Mouse (Mus musculus) stomach, embryonic 15.5 days (tissue): ENCODE measurements around the gene Pdcd1lg2. TPM values are rescaled to one million over a fixed set of nuclear protein-coding genes. Genes with fewer than 3 reads are reported as not detected.

Experiments
- ATAC-seq: fragments of 200-750 bp; cut with Nextera tagmentation; 2 replicates; pipeline ENCODE4 v1.8.0; 2017; ENCODE audit warnings: low read depth, moderate number of reproducible peaks, moderate TSS enrichment; ENCODE audit not compliant: insufficient read depth, low FRiP score
- H3K27ac ChIP-seq: fragments of 300-500 bp; sonication (generic); 2 replicates; pipeline ENCODE4 v1.5.1; 2015; ENCODE audit warnings: mild to moderate bottlenecking, inconsistent platforms
- H3K27me3 ChIP-seq: fragments of 300-500 bp; sonication (generic); replicated peaks from 2 replicates; pipeline ENCODE4 v1.6.1; 2015; ENCODE audit warnings: inconsistent platforms
- H3K36me3 ChIP-seq: fragments of 300-500 bp; sonication (generic); 2 replicates; pipeline ENCODE4 v1.6.1; 2015; ENCODE audit warnings: inconsistent platforms
- H3K4me1 ChIP-seq: fragments of 300-500 bp; sonication (generic); 2 replicates; pipeline ENCODE4 v1.6.1; 2015; ENCODE audit warnings: inconsistent platforms
- H3K4me2 ChIP-seq: fragments of 300-500 bp; sonication (generic); 2 replicates; pipeline ENCODE4 v1.6.1; 2015; ENCODE audit warnings: mild to moderate bottlenecking, inconsistent platforms
- H3K4me3 ChIP-seq: fragments of 300-500 bp; sonication (generic); replicated peaks from 2 replicates; pipeline ENCODE4 v1.5.1; 2015; ENCODE audit warnings: inconsistent platforms
- H3K9ac ChIP-seq: fragments of 300-500 bp; sonication (generic); 2 replicates; pipeline ENCODE4 v1.6.1; 2015; ENCODE audit warnings: inconsistent platforms
- H3K9me3 ChIP-seq: fragments of 300-500 bp; sonication (generic); 2 replicates; pipeline ENCODE4 v1.6.1; 2016; ENCODE audit warnings: inconsistent platforms
- WGBS: fragments of 180-500 bp; shearing (Covaris S2); methylation state at CpG from one replicate; pipeline ENCODE4 v1.1.7; 2015; 5-methylcytosine and 5-hydroxymethylcytosine counted together
- polyA plus RNA-seq: library from polyadenylated mRNA; unstranded; fragments of >200 nt; fragmentation: Nextera tagmentation; extraction: Ambion mirVana; gene quantifications from 2 replicates; pipeline ENCODE4 v1.2.1, GENCODE M21; 2015

Pdcd1lg2 gene
- polyA plus RNA-seq, 1 experiment from 2014 or later = not detected

GRCm38 (mm10) chr19:29370545-29371283 lies 40.0 kb upstream of the Pdcd1lg2 start:
- Histone ChIP-seq H3K9me3 (no peaks in the 10 kb centered on the region), H3K36me3 (no peaks in the 10 kb centered on the region), H3K9ac (no peak overlapping the region), H3K4me1 (no peaks in the 10 kb centered on the region), H3K27me3 (no peaks in the 10 kb centered on the region), H3K4me3 (no peak overlapping the region), H3K27ac (no peak overlapping the region), H3K4me2 (no peak overlapping the region)
- ATAC-seq = no peak
- 76% methylated on average over 7 of the region's 7 CpGs for WGBS

GRCm38 (mm10) chr19:29371284-29372081 lies 39.2 kb upstream of the Pdcd1lg2 start:
- ATAC-seq = no peak
- Histone ChIP-seq H3K4me3 (peak overlapping the region; percentile 23), H3K36me3 (no peaks in the 10 kb centered on the region), H3K27me3 (no peaks in the 10 kb centered on the region), H3K4me1 (no peaks in the 10 kb centered on the region), H3K4me2 (peak overlapping the region; percentile 43), H3K9me3 (no peaks in the 10 kb centered on the region), H3K27ac (peak overlapping the region; percentile 48; the same call in 1 of the 2 replicates), H3K9ac (no peak overlapping the region)
- WGBS = 50% methylated on average over 18 of the region's 18 CpGs

- H3K36me3 ChIP-seq = no peaks in the 10 kb centered on the region
- peak overlapping the region; percentile 23 for H3K4me3 ChIP-seq
- WGBS = 41% methylated on average over 4 of the region's 4 CpGs
- H3K4me2 ChIP-seq = peak overlapping the region; percentile 43
- H3K9ac ChIP-seq = no peak overlapping the region
- no peaks in the 10 kb centered on the region for H3K4me1 ChIP-seq
- ATAC-seq = no peak
- H3K9me3 ChIP-seq = no peaks in the 10 kb centered on the region
- no peaks in the 10 kb centered on the region for H3K27me3 ChIP-seq
- H3K27ac ChIP-seq = peak overlapping the region; percentile 48; the same call in 1 of the 2 replicates
These were observed 38.6 kb upstream of the Pdcd1lg2 start for GRCm38 (mm10) chr19:29372138-29372537.

GRCm38 (mm10) chr19:29372621-29373020 lies 38.1 kb upstream of the Pdcd1lg2 start:
- Histone ChIP-seq H3K27ac (0 out of 2 replicates have a peak overlapping the region, but pooled peaks have one; percentile 48), H3K4me2 (peak overlapping the region; percentile 43; the same call in 1 of the 2 replicates), H3K27me3 (no peaks in the 10 kb centered on the region), H3K4me3 (no peak overlapping the region), H3K4me1 (no peaks in the 10 kb centered on the region), H3K9ac (no peak overlapping the region), H3K9me3 (no peaks in the 10 kb centered on the region), H3K36me3 (no peaks in the 10 kb centered on the region)
- ATAC-seq = no peak
- WGBS = 84% methylated on average over 3 of the region's 3 CpGs

GRCm38 (mm10) chr19:29373438-29373837 lies 37.3 kb upstream of the Pdcd1lg2 start:
- ATAC-seq = no peak

GRCm38 (mm10) chr19:29374947-29375346 lies 35.8 kb upstream of the Pdcd1lg2 start:
- ATAC-seq = no peak
- Histone ChIP-seq H3K9me3 (no peaks in the 10 kb centered on the region), H3K27ac (no peak overlapping the region), H3K4me3 (no peak overlapping the region), H3K4me1 (no peaks in the 10 kb centered on the region), H3K27me3 (no peaks in the 10 kb centered on the region), H3K36me3 (no peaks in the 10 kb centered on the region), H3K9ac (no peak overlapping the region), H3K4me2 (no peak overlapping the region)
- WGBS = 85% methylated on average over 9 of the region's 9 CpGs

More at GRCm38 (mm10) chr19:29373438-29373837, 37.3 kb upstream of the Pdcd1lg2 start:
- H3K27me3 ChIP-seq = no peaks in the 10 kb centered on the region
- H3K9ac ChIP-seq = no peak overlapping the region
- H3K27ac ChIP-seq = no peak overlapping the region
- H3K4me1 ChIP-seq = no peaks in the 10 kb centered on the region
- H3K4me3 ChIP-seq = no peak overlapping the region
- no peaks in the 10 kb centered on the region for H3K9me3 ChIP-seq
- 54% methylated on average over 11 of the region's 11 CpGs for WGBS
- peak overlapping the region; percentile 32; the same call in 1 of the 2 replicates for H3K4me2 ChIP-seq
- no peaks in the 10 kb centered on the region for H3K36me3 ChIP-seq

GRCm38 (mm10) chr19:29376382-29376781 lies 34.3 kb upstream of the Pdcd1lg2 start:
- H3K9ac ChIP-seq = no peak overlapping the region
- H3K27ac ChIP-seq = no peak overlapping the region
- no peak overlapping the region for H3K4me2 ChIP-seq
- no peak for ATAC-seq
- no peaks in the 10 kb centered on the region for H3K36me3 ChIP-seq
- no peaks in the 10 kb centered on the region for H3K4me1 ChIP-seq
- H3K9me3 ChIP-seq = no peaks in the 10 kb centered on the region
- no peak overlapping the region for H3K4me3 ChIP-seq
- H3K27me3 ChIP-seq = no peaks in the 10 kb centered on the region
- 79% methylated on average over 3 of the region's 3 CpGs for WGBS

GRCm38 (mm10) chr19:29379839-29380603 lies 30.7 kb upstream of the Pdcd1lg2 start:
- Histone ChIP-seq H3K9me3 (no peaks in the 10 kb centered on the region), H3K4me3 (no peak overlapping the region), H3K4me1 (no peaks in the 10 kb centered on the region), H3K27ac (no peak overlapping the region), H3K27me3 (no peaks in the 10 kb centered on the region), H3K4me2 (no peak overlapping the region), H3K36me3 (no peaks in the 10 kb centered on the region), H3K9ac (no peak overlapping the region)
- ATAC-seq = no peak
- WGBS = 79% methylated on average over 14 of the region's 14 CpGs

GRCm38 (mm10) chr19:29383368-29383767 lies 27.4 kb upstream of the Pdcd1lg2 start:
- Histone ChIP-seq H3K4me2 (no peak overlapping the region), H3K27ac (no peak overlapping the region), H3K4me1 (no peaks in the 10 kb centered on the region), H3K27me3 (no peaks in the 10 kb centered on the region), H3K9me3 (no peaks in the 10 kb centered on the region), H3K36me3 (no peaks in the 10 kb centered on the region), H3K4me3 (no peak overlapping the region), H3K9ac (no peak overlapping the region)
- 90% methylated on average over 5 of the region's 5 CpGs for WGBS
- no peak for ATAC-seq

- H3K27me3 ChIP-seq = no peaks in the 10 kb centered on the region
- no peak overlapping the region for H3K9ac ChIP-seq
- no peaks in the 10 kb centered on the region for H3K36me3 ChIP-seq
- no peak overlapping the region for H3K4me3 ChIP-seq
- no peak overlapping the region for H3K27ac ChIP-seq
- H3K9me3 ChIP-seq = no peaks in the 10 kb centered on the region
- no peak for ATAC-seq
- 84% methylated on average over 9 of the region's 9 CpGs for WGBS
- no peak overlapping the region for H3K4me2 ChIP-seq
- H3K4me1 ChIP-seq = no peaks in the 10 kb centered on the region
These were observed 26.3 kb upstream of the Pdcd1lg2 start for GRCm38 (mm10) chr19:29384412-29384811.

GRCm38 (mm10) chr19:29384994-29385393 lies 25.7 kb upstream of the Pdcd1lg2 start:
- H3K27ac ChIP-seq = no peak overlapping the region
- H3K4me2 ChIP-seq = no peak overlapping the region
- H3K36me3 ChIP-seq = no peaks in the 10 kb centered on the region
- ATAC-seq = no peak
- no peaks in the 10 kb centered on the region for H3K27me3 ChIP-seq
- no peak overlapping the region for H3K4me3 ChIP-seq
- no peaks in the 10 kb centered on the region for H3K9me3 ChIP-seq
- H3K4me1 ChIP-seq = no peaks in the 10 kb centered on the region
- WGBS = 62% methylated on average over 6 of the region's 6 CpGs
- no peak overlapping the region for H3K9ac ChIP-seq
